Mouse (Mus musculus) right cerebral cortex, postnatal 25 days (tissue): ENCODE results near the gene Nipa1.
"Not testable (repeated sequence)": the region's sequence is repeated elsewhere in the genome, so short reads cannot be mapped to it uniquely, and the experiment has no call there.

ENCODE experiments used
- DNase-seq: peaks from one replicate; pipeline ENCODE4 v3.0.0; 2022

Nipa1 gene

DNA sequence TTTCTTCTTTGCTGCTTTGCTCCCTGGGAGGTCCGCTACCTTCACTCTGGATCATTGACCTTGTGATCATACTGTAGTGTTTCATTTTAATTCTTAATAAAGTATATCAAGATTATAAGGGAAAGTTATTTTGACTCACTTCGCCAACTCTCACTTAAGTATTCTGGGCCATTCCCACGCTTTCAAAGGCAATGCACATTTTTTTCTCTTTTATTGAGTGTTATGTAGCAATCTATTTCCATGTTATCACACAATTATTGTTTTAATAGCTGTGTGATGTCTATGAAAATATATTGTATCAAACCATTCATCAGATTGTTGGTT is at the start of gene Nipa1:
TSS of gene Nipa1 (minus strand) at position 25 of the 324 bp plus-strand sequence.
- no peak for DNase-seq

DNA sequence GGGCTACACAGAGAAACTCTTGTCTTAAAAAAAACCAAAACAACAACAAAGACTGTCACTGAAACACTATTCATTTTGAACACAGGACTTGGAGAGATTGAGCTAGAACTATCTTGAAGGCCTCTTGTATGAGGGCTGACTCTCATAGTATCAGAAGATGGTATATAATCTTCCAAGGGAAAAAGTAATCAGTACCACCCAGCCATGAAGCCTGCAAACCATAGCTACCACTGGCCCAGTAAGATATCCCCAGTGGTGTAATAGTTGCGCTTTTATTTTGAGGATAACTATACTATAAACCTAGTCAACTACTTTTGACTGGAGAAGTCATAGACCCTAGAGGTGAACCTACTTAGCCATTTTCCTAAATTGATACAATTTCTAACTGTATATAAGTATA is 46.9 kb upstream of the Nipa1 start:
- no peak for DNase-seq

DNA sequence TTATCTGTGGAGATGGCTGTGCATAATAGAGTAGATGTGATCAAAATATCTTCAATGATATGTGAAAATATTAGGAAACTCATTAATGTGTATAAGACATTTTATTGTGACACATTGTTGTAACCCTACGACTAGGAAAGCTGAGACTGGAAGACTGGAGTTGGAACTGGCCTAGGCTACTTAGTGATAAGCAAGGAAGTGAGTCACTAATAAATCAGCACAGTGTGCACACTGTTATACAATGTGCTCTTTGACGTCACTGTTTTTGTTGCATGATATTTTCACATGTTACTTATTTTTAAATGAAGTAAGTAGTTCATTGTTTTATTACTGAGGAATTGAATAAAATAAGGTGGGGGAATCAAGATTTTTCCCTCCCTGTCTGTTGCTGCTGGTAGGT is 46.4 kb upstream of the Nipa1 start:
- no peak for DNase-seq

DNA sequence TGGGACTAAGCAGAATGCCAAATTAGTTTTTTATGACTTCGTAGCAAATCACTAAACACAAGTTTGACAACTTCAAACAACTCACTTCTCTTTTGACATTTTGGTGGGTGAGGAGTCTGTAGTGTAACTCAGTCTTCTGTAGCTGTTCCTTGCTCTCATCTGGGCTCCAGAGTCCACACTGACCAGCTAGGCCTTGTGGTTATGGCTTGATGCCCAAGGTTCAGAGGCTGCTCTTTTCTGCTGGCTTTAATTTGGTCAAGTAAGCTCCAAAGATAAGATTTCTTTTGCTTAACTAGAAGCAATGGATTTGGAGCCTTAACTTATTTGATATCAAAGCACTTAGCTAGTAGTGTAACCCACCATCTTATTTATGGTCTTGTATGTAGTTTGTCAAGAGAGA is 45.1 kb upstream of the Nipa1 start:
- DNase-seq, result no peak

DNA sequence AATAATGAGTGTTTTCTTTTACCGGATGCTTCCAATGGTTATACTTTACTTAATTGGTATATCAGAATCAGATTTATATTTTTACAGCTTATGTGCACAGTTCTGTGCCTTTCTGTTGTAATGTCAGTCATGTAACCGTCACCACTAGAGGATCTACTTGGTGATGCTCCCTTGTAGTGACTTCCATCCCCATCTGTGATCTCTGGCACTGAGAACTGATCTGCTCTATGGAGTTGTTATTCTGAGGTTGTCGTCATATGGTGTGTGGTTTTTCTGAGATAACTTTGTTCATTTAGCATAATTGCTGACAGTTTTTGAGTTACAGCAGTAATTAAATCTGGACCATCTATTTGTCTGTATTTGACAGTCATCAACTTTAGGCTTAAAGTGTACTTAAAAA is 35.6 kb upstream of the Nipa1 start:
- DNase-seq, result no peak

DNA sequence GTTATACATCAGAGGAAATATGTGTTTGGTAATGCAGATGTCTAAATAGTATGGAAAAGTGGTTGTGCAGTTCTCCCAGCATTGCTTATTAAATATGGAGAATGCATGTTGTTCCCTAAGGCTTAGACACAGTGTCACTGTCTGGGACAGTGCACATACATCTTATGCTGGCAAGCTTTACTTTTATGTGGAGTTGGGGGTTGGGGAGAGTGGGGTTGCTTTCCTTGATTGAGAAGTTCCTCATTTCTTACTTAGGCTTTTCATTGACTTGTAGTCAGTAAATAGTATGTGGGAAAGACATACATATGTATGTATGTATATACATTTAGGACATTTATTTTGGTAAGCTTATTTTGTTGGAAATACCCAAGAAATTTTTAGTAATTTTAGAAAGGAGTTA is 33.2 kb upstream of the Nipa1 start:
- no peak for DNase-seq

DNA sequence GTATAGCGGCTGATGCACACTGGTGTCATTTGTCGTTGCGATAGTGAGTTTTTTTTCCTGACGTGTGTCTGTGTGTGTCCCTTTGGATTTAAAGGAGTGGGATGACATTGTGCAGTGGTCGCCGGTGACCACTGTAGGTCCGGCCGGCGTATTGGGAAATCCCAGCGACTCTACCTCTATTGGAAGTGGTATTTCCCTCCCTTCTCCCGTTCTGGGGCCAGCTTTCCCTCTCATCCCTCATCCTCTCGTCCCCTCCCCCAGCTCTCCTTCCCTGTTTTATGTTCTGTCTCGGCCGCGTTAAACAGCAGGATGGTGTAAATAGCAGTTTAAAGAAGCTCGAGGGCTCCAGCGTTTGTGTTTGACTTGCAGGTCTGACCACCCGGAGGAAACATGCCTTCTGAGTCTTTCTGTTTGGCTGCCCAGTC is 30.7 kb upstream of the Nipa1 start:
- DNase-seq, result peak; percentile 11

DNA sequence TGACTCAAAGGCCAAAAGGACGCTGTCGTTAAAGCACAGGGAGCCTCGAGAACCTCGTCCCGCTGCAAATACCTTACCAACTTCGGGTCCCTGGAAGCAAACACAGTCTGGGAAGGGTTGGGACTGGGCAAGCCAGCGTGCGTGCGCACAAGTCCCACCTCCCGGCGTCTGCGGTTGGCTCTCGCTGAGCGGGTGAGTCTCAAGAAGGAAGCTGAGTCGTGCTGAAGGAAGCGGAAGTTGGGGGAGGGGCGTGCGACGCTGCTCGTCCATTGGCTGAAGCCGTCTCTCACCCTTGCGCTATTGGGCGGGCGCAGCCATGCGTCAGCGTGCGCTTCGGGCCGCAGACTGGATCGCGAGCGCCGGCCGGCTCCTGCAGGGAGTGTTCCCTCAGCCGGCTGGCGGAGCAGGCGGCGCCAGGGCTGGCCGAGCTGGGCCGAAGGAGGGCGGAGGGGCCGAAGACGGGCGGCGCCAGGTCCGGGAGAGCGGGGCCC is 30.1 kb upstream of the Nipa1 start, which contains the start of gene Herc2:
TSS of gene Herc2 (plus strand) at position 366 of the 491 bp plus-strand sequence.
- peak; percentile 99 for DNase-seq

DNA sequence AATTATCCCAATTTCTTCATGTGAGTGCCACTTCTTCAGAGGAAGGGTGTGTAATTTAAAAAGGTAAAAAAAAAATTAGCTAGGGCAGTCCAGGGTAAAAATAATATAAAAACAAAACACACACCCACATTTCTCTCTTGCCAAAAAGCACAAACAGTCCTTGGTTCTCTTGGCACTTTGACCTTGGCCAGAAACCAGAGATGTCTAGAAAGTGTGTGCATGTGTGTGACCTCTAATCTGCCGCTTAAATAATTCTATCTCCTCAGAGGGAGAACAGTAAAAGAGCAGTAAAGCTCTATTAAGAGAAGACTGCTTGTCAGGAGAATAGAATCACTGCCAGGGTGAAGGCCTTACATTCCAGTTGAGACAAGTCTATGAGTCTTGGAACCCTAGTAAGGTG is 27.4 kb upstream of the Nipa1 start:
- no peak for DNase-seq

DNA sequence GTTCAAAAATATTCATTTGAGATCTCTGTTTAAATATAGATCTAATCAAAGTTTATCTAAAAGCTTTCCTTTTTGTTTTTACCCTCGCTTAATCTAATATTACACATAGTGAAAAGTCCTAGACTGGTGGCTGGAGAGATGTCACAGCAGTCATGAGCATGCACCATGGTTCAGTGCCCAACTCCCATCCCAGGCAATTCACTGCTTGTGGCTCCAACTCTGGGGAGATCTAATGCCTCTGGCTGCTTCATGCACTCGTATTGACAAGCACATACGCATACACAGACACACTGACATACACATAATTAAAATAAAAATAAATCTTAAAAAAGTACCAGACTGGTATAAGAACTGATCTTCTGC is 24.5 kb upstream of the Nipa1 start:
- DNase-seq, result no peak

DNA sequence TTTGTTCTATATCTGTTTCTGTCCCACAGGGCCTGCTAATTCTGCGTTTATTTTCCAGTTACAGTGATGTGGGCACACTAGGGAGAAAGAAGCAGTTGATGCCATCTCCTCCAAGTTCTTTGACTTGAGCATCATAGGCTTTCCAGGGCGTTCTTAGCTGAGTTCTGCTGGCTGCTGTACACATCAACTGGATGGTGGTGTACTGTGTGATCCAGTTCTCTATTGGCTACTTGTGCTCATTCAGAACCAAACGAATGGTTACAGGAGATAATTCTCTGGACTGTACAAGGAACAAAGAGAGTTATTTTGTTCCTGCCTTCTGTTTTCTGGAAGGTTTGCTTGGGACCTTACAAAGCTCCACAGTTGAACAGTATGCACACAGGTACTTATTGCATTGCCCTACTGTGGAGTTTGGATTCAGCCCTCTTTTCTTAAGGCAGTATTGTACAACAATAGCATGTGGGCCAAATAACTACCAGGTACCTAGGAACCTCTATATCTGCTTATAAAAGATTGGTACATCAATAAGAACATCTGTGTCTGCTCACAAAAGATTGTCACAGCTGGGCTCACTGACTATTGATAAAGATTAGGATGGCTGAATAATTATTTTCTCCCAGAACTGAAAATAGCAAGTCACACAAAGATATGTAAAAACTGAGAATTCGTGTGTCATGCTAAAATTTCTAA is 24.0 kb upstream of the Nipa1 start:
- no peak for DNase-seq

DNA sequence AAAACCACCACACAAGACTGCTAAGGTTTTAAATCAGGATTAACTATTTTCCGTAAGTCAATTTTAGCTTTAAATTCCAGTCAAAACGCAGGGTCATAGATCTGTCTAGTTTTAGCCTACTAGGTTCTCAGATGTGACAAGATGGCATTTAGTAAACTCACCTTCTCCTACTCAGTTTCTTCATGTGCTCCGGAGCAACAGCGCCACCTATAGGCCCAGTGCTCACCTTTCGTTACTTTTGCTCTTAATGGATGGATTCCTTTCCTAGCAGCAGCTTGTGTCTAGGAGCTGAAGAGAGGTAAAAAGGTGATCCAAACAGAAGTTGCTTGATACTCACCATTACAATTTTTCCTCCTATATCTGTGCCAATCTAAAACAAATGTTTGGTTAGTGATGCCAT is 22.6 kb upstream of the Nipa1 start:
- peak; percentile 72 for DNase-seq

DNA sequence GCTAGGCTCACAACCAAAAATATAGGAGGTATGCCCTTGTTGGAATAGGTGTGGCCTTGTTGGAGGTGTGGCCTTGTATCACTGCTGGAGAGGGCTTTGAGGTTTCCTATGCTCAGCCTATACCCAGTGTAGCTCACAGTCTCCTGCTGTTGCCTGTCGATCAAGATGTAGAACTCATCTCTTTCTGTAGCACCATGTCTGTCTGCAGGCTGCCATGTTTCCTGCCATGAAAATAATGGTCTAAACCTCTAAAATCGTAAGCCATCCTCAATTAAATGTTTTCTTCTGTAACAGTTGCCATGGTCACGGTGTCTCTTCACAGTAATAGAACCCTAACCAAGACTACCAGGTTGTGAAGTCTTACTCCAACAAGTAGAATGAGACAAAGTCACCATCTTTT is 3.8 kb upstream of the Nipa1 start:
- DNase-seq, result no peak

DNA sequence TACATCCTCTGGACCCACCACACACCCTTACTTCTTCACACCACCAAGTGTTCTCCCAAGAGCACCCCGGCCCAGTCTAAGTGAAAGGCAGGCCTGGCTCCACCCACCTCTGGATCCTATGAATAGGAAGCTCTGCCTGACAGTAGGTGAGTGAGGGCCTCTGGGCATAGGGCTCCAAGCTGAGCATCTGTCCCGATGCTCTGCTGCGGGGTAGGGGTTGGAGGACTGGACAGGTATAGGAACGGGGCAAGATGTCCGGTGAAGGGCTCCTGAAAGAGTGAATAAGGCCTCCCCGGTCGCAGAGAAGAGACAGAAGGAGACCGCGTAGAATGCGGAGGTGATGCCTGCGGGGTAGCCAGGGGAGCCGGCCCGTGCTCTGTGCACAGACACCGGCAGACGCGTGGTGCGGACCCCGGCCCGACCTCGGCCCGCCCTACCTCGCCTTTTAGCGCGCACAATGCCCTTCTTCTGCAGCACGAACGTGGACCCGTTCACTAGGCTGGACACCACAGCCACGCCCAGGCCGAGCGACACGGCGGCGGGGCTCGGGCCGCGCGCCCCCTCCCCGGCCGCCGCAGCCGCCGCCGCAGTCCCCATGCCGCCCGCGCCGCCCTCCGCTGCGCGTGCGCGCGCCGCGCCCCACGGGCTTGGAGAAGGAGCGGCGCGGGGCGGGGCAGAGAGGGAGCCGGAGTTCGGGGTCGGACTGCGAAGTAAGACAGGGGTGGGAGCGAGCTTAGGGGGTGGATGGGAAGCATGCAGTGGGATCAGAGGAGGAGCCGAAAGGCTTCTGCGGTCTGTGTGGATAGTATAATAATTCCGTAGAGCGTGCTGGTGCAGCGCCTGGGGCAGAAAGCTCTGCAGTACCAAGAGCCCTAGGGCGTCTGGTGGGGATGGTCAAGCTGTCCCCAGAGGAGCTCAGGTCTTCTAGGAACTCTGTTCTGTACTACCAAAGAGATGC is 503 bp downstream of the Nipa1 start:
- peak; percentile 76 for DNase-seq

DNA sequence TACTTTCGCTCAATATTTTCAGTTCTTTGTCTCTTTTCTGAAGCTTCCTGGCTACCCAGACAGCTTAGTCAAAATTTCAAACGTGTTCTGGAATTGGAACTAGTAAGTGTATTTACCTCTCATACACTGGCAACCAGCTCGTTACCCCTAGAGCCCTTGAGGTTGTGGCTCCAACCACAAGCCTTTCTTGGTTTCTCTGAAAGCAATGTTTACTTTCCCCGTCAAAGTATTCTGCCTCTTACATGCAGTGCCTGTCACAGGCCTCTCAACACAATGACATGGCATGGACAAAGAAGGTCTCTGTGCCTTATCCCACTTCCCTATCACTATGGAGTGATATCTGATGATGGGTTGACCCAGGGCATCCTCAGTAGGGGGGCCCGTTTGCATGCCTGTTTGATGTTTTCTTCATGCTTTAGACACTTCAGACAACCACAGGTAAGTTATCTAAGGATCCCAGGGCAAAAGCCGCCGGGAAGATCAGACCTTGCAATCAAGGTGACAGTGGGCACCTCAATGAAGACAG is 1.2 kb downstream of the Nipa1 start:
- DNase-seq, result no peak

DNA sequence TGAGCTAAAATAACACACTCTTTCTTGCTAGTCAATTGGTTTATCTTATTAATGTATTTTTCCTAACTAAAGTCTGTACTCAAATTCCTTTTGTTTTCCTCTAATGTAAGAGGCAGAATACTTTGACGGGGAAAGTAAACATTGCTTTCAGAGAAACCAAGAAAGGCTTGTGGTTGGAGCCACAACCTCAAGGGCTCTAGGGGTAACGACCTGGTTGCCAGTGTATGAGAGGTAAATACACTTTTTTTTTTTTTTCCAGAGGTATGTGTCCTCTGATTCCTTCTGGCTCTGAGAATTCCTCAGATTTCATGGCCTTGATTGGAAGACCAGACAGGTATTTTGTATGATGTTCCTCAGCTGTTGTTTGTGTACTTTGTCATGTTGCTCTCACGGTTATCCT is 2.0 kb downstream of the Nipa1 start:
- DNase-seq, result no peak

DNA sequence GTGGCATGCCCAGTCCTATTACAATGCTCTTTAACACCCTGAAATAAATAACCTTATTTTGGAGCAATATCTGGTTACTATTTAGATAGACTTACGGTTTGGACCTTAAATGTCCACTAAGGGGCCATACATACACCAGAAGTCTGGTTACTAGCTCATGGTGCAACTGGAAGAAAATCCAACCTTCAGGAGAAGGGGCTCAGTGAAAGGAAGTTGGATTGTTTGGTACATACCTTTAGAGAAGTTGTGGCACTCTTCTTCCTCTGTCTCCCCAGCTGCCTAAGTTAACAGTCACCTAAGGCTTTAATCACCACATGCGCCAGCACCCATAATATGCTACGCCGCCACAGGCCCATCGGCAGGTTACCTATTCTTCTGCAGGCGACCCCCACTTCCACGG is 3.9 kb downstream of the Nipa1 start:
- no peak for DNase-seq

DNA sequence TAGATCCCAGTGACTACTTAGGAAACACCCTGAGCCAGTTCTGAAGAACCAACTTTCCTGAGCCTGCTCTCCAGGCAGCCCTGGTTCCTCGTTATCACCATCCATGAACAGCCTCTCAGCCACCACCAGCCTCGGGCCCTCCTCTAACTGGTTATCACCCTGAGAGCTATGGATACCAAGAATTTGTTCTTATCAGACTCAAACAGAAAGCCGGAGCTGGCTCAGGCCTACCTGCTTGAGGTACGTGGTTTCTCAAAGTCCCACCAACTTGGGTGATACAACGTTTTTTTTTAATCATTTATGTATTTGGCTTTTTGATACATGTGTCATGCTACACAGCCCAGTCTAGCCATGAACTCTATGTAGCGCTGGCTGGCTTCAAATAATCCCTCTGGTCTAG is 4.6 kb downstream of the Nipa1 start:
- no peak for DNase-seq

DNA sequence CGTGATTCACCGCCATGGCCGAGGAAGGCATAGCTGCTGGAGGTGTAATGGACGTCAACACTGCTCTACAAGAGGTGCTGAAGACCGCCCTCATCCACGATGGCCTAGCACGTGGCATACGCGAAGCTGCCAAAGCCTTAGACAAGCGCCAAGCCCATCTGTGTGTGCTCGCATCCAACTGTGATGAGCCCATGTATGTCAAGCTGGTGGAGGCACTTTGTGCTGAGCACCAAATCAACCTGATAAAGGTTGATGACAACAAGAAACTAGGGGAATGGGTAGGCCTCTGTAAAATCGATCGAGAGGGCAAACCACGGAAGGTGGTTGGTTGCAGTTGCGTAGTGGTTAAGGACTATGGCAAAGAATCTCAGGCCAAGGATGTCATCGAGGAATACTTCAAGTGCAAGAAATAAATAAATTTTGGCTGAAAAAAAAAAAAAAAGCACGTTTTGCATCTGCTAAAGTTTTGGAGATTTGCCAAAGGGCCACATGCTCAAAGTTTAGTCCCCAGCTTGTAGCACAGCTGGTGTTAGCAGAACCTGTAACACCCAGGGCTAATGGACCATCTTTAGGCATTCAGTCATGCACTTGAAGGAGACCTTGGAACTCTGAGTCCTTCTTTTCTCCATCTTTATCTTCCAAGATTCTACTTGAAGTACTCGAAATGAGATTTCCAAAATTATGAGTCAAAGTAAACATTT is 5.6 kb downstream of the Nipa1 start:
- not testable (repeated sequence) for DNase-seq

DNA sequence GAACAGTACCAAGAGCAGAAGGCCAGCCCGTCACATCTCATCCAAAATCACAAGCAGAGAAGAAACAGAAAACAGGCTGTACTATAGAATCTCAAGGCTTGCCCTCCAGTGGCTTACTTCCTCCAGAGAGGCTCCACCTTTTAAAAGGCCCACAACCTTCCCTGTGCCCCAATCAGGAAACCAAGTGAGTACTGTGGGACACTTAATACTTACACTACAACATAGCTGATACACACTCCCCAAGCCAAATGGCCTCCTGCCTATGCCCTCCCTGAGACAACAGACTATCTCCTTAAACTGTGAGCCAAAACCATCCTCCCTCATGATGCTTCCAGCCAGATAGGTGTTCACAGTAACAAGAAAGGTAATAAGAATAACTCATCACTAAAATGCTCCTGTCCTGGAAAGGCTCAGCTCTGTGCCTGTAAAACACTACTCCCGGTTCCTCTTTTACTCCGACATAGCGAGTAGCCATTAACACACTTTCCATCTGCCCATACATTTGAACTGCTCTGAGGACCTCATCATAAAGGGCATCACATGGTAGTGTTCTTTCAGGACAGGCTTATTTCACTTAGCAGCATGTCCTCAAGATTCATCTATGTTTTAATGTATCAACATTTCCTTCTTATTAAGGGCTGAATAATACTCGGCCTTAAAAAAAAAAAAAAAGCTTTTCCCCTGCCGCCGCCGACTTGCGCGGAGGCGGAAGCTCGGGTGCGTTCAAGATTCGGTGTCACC is 6.3 kb downstream of the Nipa1 start:
- DNase-seq, result no peak

DNA sequence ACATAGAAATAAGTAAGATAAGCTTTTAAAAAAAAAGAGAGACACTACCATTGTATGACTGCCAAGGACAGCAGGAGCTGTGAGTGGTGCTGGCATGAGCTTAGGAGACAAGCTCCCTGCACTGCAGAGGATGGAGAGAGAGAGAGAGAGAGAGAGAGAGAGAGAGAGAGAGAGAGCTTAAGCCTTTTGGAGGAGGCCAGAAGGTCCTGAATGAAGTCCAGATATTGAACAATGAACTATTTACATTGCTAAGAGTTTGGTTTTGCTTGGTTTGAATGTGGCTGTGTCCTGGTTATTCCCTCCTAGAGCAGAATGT is 8.8 kb downstream of the Nipa1 start:
- no peak for DNase-seq

DNA sequence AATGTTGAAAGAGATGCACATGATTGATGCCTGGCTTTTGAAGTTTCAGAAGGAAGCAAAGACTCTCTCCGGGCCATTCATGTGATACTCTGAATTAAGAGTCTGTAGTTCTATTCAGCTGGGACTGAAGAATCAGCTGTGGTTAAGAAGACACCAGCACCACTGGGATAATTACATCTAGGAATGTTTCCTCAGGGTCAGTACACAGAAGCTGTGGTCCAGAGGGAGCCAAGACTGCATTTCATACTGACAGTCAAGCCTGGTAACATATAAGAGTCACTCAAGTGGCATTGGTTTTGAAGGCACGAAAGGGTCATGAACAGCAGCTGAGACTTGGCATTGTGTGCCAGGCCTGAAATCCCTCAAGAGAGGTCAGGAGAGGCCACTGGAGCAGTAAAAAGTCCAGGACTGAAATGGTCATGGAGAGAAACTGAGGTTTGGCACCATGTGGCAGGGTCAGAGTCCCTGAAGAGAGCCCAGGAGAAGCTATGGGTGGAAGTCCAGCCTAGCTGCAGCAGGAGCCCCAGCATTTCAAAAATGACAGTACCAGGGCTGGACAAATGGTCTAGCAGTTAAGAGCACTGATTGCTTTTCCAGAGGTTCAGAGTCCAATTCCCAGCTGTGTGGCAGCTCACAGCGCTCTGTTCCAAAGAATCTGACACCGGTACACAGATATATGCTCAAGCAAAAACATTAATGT is 9.3 kb downstream of the Nipa1 start:
- no peak for DNase-seq
